Mouse (Mus musculus) kidney, adult 2 months (tissue): ENCODE measurements around the gene Ubqln1. TPM values are rescaled to one million over a fixed set of nuclear protein-coding genes. Genes with fewer than 3 reads are reported as not detected.

Experiments used
- DNase-seq: peaks from one replicate; pipeline ENCODE4 v3.0.0; 2021
- H3K27ac ChIP-seq: fragments of 200-500 bp; 2 replicates; pipeline ENCODE4 v1.5.1; 2012; ENCODE audit warnings: low read depth, low read length, control low read depth, inconsistent platforms; ENCODE audit not compliant: insufficient read depth
- H3K27me3 ChIP-seq: fragments of 200-500 bp; replicated peaks from 2 replicates; pipeline ENCODE4 v1.6.1; 2012; ENCODE audit warnings: mild to moderate bottlenecking, moderate library complexity, low read length, inconsistent platforms; ENCODE audit not compliant: control insufficient read depth, insufficient read depth
- H3K36me3 ChIP-seq: fragments of 200-500 bp; 2 replicates; pipeline ENCODE4 v1.6.1; 2012; ENCODE audit warnings: mild to moderate bottlenecking, moderate library complexity, low read length, inconsistent platforms; ENCODE audit not compliant: control insufficient read depth, insufficient read depth
- H3K4me1 ChIP-seq: fragments of 200-500 bp; 2 replicates; pipeline ENCODE4 v1.6.1; 2011; ENCODE audit warnings: low read length; ENCODE audit not compliant: control insufficient read depth, insufficient read depth
- H3K4me3 ChIP-seq: fragments of 200-500 bp; 2 replicates; pipeline ENCODE4 v1.5.1; 2011; ENCODE audit warnings: mild to moderate bottlenecking, low read depth, low read length, control low read depth; ENCODE audit not compliant: insufficient read depth
- CTCF ChIP-seq: fragments of 200-500 bp; conservative IDR thresholded peaks from 2 replicates; pipeline ENCODE4 v1.5.1; 2011; ENCODE audit warnings: low read depth, mild to moderate bottlenecking, control low read depth, low read length, moderate library complexity, mixed read lengths; ENCODE audit not compliant: insufficient read depth, insufficient read length
- POLR2A ChIP-seq: fragments of 200-500 bp; IDR thresholded peaks from one replicate; pipeline ENCODE4 v1.6.1; 2011; ENCODE audit warnings: low read depth, low read length, control low read depth
- WGBS: fragments of 180-500 bp; shearing (Covaris S2); methylation state at CpG from one replicate; pipeline ENCODE4 v1.1.7; 2018; 5-methylcytosine and 5-hydroxymethylcytosine counted together
- polyA plus RNA-seq: library from polyadenylated mRNA; depleted of rRNA; stranded (reverse); fragments of >200 nt; gene quantifications from 2 replicates; pipeline ENCODE4 v1.2.3, GENCODE M21; 2012

The Ubqln1 gene
- polyA plus RNA-seq, 1 experiment, result 111 TPM

DNA sequence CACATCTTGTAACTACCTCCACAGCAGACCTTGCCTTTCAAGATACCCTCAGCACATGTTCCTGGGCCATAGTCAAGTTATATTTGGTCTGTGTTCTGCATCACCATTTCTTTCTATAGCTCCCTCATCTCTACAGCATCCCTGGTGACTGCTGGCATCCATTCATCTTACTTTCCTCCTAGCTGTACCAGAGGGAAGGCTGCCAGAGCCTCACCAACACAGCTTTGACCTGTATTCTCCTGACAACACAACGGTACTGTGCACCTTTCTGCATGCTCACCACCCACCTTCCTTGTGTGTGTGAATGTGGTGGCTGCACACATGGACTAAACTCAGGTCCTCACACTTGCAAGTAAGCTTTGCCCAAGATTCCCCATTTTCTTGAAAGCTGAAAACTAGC is 12.6 kb downstream of the Ubqln1 start:
- Histone ChIP-seq H3K27ac (no peak overlapping the region), H3K27me3 (no peaks in the 10 kb centered on the region), H3K4me1 (peaks cover 13% of the 10 kb centered on the region; the same call in 1 of the 2 replicates), H3K36me3 (no peaks in the 10 kb centered on the region), H3K4me3 (no peak overlapping the region)
- no peak for TF ChIP-seq POLR2A
- no peak for TF ChIP-seq CTCF
- no peak for DNase-seq
- WGBS, result 67% methylated on average over 1 of the region's 1 CpGs

DNA sequence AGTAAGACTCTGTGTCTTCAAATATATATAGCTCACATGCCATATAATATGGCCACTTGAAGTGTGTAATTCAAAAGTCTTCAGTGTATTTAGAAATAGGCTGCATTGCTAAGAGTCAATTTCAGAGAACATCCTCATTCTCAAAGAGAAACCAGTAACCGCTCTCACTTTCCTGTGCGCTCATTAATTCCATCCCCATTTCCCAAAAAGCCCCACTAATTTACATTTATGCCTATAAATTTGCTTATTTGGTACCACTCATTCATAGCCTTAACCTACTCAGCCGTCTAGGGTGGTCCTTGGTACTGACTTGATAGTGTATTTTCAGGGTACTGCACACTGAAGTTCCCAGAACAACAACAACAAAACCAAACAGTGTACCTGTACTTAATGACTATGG is 13.5 kb downstream of the Ubqln1 start:
- no peak for DNase-seq
- WGBS, result 96% methylated on average over 3 of the region's 3 CpGs

GRCm38 (mm10) chr13:58201343-58201742 is 14.1 kb downstream of the Ubqln1 start:
- peaks cover 10% of the 10 kb centered on the region; the same call in 1 of the 2 replicates for H3K4me1 ChIP-seq
- TF ChIP-seq CTCF (no peak), POLR2A (no peak)
- H3K27ac ChIP-seq, result no peak overlapping the region
- H3K4me3 ChIP-seq, result no peak overlapping the region
- H3K36me3 ChIP-seq, result no peaks in the 10 kb centered on the region
- H3K27me3 ChIP-seq, result no peaks in the 10 kb centered on the region
- 81% methylated on average over 6 of the region's 6 CpGs for WGBS
- no peak for DNase-seq

More for the DNA sequence above, 13.5 kb downstream of the Ubqln1 start:
- no peak for TF ChIP-seq CTCF
- TF ChIP-seq POLR2A, result no peak
- Histone ChIP-seq H3K36me3 (no peaks in the 10 kb centered on the region), H3K27me3 (no peaks in the 10 kb centered on the region), H3K4me3 (no peak overlapping the region), H3K27ac (no peak overlapping the region), H3K4me1 (peaks cover 13% of the 10 kb centered on the region; the same call in 1 of the 2 replicates)

DNA sequence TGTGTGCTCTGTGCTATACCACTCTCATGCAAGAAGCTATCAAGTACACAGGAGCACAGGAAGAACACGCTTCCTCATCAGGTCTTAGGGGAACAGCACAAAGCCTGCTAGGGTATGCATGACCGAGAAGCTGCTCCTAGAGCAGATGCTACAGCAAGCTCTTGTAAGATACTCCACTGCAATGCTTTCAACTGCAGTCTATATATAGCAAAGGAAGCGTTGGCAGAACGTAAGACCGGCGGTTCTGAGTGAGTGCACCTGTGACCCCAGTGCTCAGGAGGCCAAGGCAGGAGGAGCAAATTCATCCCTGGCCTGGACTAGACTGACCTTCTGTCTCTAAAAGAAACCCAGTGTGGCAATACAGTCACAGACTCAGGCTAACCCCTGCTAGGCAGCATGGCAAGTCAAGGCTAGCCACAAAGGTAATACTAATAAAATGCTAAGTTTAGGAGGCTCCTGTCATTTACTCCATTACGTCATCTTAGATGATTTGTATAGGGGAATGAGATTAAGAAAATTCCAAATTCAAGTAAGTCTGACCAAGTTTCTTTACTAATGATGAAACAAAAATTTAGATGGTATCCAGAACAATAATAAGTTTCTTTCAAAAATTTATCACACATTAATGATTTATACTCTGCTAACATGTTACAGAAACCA is 17.3 kb downstream of the Ubqln1 start:
- DNase-seq, result peak; percentile 51
- Histone ChIP-seq H3K36me3 (0 out of 2 replicates have a peak, but pooled peaks cover 2% of the 10 kb centered on the region), H3K27me3 (no peaks in the 10 kb centered on the region), H3K27ac (no peak overlapping the region), H3K4me1 (0 out of 2 replicates have a peak, but pooled peaks cover 2% of the 10 kb centered on the region), H3K4me3 (no peak overlapping the region)
- WGBS, result 56% methylated on average over 7 of the region's 7 CpGs
- TF ChIP-seq POLR2A (no peak), CTCF (no peak)

GRCm38 (mm10) chr13:58197211-58197610 is 18.2 kb downstream of the Ubqln1 start:
- 58% methylated on average over 3 of the region's 3 CpGs for WGBS

GRCm38 (mm10) chr13:58194908-58195307 is 20.5 kb downstream of the Ubqln1 start:
- Histone ChIP-seq H3K27me3 (no peaks in the 10 kb centered on the region), H3K4me1 (peaks cover 2% of the 10 kb centered on the region; the same call in 1 of the 2 replicates), H3K4me3 (no peak overlapping the region), H3K36me3 (peaks cover 3% of the 10 kb centered on the region; the same call in 1 of the 2 replicates), H3K27ac (no peak overlapping the region)
- no peak for TF ChIP-seq POLR2A
- TF ChIP-seq CTCF, result no peak
- DNase-seq, result no peak
- WGBS, result 80% methylated on average over 3 of the region's 3 CpGs

More at GRCm38 (mm10) chr13:58197211-58197610, 18.2 kb downstream of the Ubqln1 start:
- Histone ChIP-seq H3K4me1 (peaks cover 2% of the 10 kb centered on the region; the same call in 1 of the 2 replicates), H3K27ac (no peak overlapping the region), H3K36me3 (peaks cover 2% of the 10 kb centered on the region; the same call in 1 of the 2 replicates), H3K4me3 (no peak overlapping the region), H3K27me3 (no peaks in the 10 kb centered on the region)
- no peak for TF ChIP-seq POLR2A
- no peak for TF ChIP-seq CTCF
- DNase-seq, result peak; percentile 56

DNA sequence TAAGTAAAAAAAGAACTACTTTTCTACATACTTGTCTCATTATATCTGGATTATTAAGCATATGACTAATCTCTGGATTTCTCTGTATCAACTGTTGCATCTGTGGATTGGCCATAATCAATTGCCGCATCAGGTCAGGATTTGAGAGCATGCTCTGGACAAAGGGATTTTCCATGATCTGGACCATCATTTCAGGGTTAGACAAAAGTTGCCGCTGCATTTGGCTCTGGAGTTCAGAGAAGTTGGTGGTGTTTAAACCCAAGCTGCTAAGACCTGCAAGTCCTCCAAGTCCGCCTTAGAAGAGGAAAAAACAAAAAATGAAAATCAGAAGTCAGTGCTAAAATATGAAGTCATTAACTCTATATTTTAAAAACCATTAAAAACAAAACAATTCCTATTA is 22.2 kb downstream of the Ubqln1 start:
- Histone ChIP-seq H3K27me3 (no peaks in the 10 kb centered on the region), H3K27ac (no peak overlapping the region), H3K4me1 (no peaks in the 10 kb centered on the region; the same call in 1 of the 2 replicates), H3K36me3 (peaks cover 3% of the 10 kb centered on the region; the same call in 1 of the 2 replicates), H3K4me3 (no peak overlapping the region)
- DNase-seq, result no peak
- TF ChIP-seq CTCF, result no peak
- no peak for TF ChIP-seq POLR2A
- 92% methylated on average over 3 of the region's 3 CpGs for WGBS
